Mouse (Mus musculus) hindbrain, embryonic 12.5 days (tissue): ENCODE data around the gene Capns1. TPM values are rescaled to one million over a fixed set of nuclear protein-coding genes. Genes with fewer than 3 reads are reported as not detected.
"Not testable (repeated sequence)": the region's sequence is repeated elsewhere in the genome, so short reads cannot be mapped to it uniquely, and the experiment has no call there.

Experiments used
- ATAC-seq: fragments of 200-750 bp; cut with Nextera tagmentation; 2 replicates; pipeline ENCODE4 v1.8.0; 2017; ENCODE audit warnings: moderate TSS enrichment; ENCODE audit not compliant: low FRiP score
- H3K27ac ChIP-seq: fragments of 300-500 bp; sonication (generic); 2 replicates; pipeline ENCODE4 v1.5.1; 2016; ENCODE audit warnings: mild to moderate bottlenecking
- H3K27me3 ChIP-seq: fragments of 300-500 bp; sonication (generic); 2 replicates; pipeline ENCODE4 v1.6.1; 2016; ENCODE audit warnings: mild to moderate bottlenecking
- H3K36me3 ChIP-seq: fragments of 300-500 bp; sonication (generic); 2 replicates; pipeline ENCODE4 v1.6.1; 2016; ENCODE audit warnings: mild to moderate bottlenecking
- H3K4me1 ChIP-seq: fragments of 300-500 bp; sonication (generic); 2 replicates; pipeline ENCODE4 v1.6.1; 2016
- H3K4me2 ChIP-seq: fragments of 300-500 bp; sonication (generic); replicated peaks from 2 replicates; pipeline ENCODE4 v1.6.1; 2016; ENCODE audit warnings: mild to moderate bottlenecking
- H3K4me3 ChIP-seq: fragments of 300-500 bp; sonication (generic); 2 replicates; pipeline ENCODE4 v1.5.1; 2016; ENCODE audit warnings: mild to moderate bottlenecking
- H3K9ac ChIP-seq: fragments of 300-500 bp; sonication (generic); 2 replicates; pipeline ENCODE4 v1.6.1; 2016; ENCODE audit warnings: mild to moderate bottlenecking, moderate library complexity
- H3K9me3 ChIP-seq: fragments of 300-500 bp; sonication (generic); replicated peaks from 2 replicates; pipeline ENCODE4 v1.6.1; 2016; ENCODE audit warnings: mild to moderate bottlenecking
- WGBS: fragments of 180-500 bp; shearing (Covaris S2); methylation state at CpG from one replicate; pipeline ENCODE4 v1.1.7; 2016; 5-methylcytosine and 5-hydroxymethylcytosine counted together
- polyA plus RNA-seq: library from polyadenylated mRNA; unstranded; fragments of >200 nt; fragmentation: Nextera tagmentation; extraction: Ambion mirVana; gene quantifications from 2 replicates; pipeline ENCODE4 v1.2.1, GENCODE M21; 2016

Capns1 gene
- polyA plus RNA-seq, 1 experiment from 2014 or later: 78.0 TPM

- Histone ChIP-seq H3K36me3 (peaks cover 39% of the 10 kb centered on the region), H3K4me3 (no peak overlapping the region), H3K27me3 (no peaks in the 10 kb centered on the region), H3K27ac (no peak overlapping the region), H3K9ac (no peak overlapping the region), H3K9me3 (no peaks in the 10 kb centered on the region), H3K4me2 (no peak overlapping the region), H3K4me1 (peaks cover 8% of the 10 kb centered on the region)
- WGBS: 72% methylated on average over 13 of the region's 13 CpGs
- ATAC-seq: no peak
These were observed 13.8 kb downstream of the Capns1 start for GRCm38 (mm10) chr7:30184641-30185348.

DNA sequence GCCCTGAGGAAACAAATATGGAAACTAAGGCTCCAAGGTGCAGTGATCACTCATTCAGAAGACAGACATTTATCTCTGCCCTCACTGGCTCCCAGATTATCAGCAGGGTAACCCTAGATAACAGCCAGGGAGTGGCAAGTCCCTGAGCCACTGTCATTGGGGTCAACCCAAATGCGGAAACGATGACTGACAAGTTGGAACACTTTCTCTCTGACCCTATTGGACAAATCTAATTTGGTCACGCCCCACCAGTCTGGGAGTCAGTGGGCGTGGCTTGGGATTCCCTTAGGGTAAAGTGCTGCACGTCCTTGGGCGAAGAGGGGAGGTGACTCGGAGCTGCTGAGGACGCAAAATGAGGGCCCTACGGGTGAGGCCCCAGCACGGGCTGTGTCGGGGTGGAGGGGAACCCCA, 14.7 kb downstream of the Capns1 start, which contains the start of gene Cox7a1:
Gene Cox7a1, plus strand, starts transcription at position 266 of the 411 bp plus-strand sequence.
- H3K27ac ChIP-seq: no peak within 1 kb of the TSS
- peaks cover 35% of the 10 kb centered on the region for H3K36me3 ChIP-seq
- WGBS: 0% methylated on average over 11 of the region's 11 CpGs
- no peaks in the 10 kb centered on the region for H3K27me3 ChIP-seq
- H3K9me3 ChIP-seq: no peaks in the 10 kb centered on the region
- ATAC-seq: peak; percentile 68
- peaks cover 8% of the 10 kb centered on the region for H3K4me1 ChIP-seq
- H3K9ac ChIP-seq: peak within 1 kb of the TSS; percentile 35; the same call in 1 of the 2 replicates
- peak within 1 kb of the TSS; percentile 6; the same call in 1 of the 2 replicates for H3K4me3 ChIP-seq
- H3K4me2 ChIP-seq: peak within 1 kb of the TSS; percentile 41

GRCm38 (mm10) chr7:30183189-30183588, 15.4 kb downstream of the Capns1 start:
- peaks cover 35% of the 10 kb centered on the region for H3K36me3 ChIP-seq
- 78% methylated on average over 6 of the region's 7 CpGs for WGBS

DNA sequence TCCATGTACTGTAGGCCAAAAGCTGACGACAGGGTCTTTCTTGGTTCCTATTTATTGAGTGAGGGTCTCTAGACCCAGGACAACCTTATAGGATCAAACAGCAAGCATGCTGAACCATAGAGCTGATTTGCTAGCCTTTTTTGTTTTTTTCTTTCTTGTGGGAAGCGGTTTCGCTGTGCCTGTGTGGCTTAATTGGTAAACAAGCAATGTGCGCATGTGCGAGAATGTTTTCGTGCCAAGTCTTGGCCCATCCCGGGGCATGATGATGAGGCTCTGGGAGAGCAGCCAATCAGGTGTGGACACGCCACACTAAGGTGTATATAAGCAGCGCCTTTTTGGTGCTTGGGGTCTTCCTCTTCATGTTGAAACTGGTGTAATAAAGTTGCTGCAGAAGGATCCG, 16.7 kb downstream of the Capns1 start:
- H3K4me3 ChIP-seq, H3K27ac ChIP-seq, H3K27me3 ChIP-seq, H3K9me3 ChIP-seq, H3K4me2 ChIP-seq, H3K9ac ChIP-seq, ATAC-seq, H3K4me1 ChIP-seq: not testable (repeated sequence)
- 89% methylated on average over 10 of the region's 10 CpGs for WGBS
- peaks cover 32% of the 10 kb centered on the region for H3K36me3 ChIP-seq

More at GRCm38 (mm10) chr7:30183189-30183588, 15.4 kb downstream of the Capns1 start:
- H3K4me2 ChIP-seq, H3K4me1 ChIP-seq, H3K27ac ChIP-seq, H3K9ac ChIP-seq, H3K27me3 ChIP-seq, H3K9me3 ChIP-seq, H3K4me3 ChIP-seq, ATAC-seq: not testable (repeated sequence)

DNA sequence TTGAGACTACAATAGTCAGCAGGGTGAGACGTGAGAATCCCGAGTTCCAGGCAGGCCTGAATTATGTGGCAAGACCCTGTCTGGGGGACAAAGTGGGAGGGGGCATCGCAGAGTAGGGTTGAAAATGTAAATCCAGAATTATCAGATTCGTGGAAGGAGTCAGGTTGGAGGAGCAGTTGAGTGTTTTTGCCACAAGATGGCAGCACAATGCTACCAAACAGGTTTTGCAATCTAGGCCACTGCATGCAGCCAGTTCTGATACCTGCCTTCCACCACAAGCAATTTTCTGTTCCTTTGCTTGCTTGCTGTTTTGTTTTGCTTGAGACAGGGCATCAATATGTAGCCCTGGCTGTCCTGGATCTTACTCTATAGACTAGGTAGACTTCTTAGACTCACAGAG, 17.3 kb downstream of the Capns1 start:
- no peak overlapping the region for H3K27ac ChIP-seq
- H3K4me3 ChIP-seq: no peak overlapping the region
- H3K36me3 ChIP-seq: peaks cover 32% of the 10 kb centered on the region
- no peak overlapping the region for H3K9ac ChIP-seq
- WGBS: 6% methylated on average over 4 of the region's 4 CpGs
- H3K4me1 ChIP-seq: peaks cover 8% of the 10 kb centered on the region
- no peak overlapping the region for H3K4me2 ChIP-seq
- no peaks in the 10 kb centered on the region for H3K27me3 ChIP-seq
- no peaks in the 10 kb centered on the region for H3K9me3 ChIP-seq
- ATAC-seq: peak; percentile 32; the same call in 1 of the 2 replicates

DNA sequence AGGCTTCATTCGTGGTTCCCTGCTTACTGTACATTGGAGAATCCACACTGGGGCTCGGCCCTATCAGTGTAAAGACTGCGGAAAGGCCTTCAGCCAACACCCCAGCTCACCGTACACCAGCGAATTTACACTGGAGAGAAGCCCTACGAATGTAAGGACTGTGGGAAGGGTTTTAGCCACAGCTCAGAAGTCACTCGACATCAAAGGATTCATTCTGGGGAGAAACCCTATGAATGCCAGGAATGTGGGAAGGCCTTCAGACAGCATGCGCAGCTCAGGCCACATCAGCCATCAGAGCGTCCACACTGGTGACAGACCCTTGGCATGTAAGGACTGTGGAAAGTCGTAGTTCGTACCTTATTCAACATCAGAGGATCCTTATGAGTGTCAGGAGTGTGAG, 20.4 kb downstream of the Capns1 start:
- Histone ChIP-seq H3K4me2 (no peak overlapping the region), H3K27ac (no peak overlapping the region), H3K4me3 (no peak overlapping the region), H3K27me3 (no peaks in the 10 kb centered on the region), H3K4me1 (no peaks in the 10 kb centered on the region), H3K9me3 (no peaks in the 10 kb centered on the region), H3K36me3 (peaks cover 25% of the 10 kb centered on the region), H3K9ac (no peak overlapping the region)
- 88% methylated on average over 11 of the region's 11 CpGs for WGBS
- no peak for ATAC-seq

DNA sequence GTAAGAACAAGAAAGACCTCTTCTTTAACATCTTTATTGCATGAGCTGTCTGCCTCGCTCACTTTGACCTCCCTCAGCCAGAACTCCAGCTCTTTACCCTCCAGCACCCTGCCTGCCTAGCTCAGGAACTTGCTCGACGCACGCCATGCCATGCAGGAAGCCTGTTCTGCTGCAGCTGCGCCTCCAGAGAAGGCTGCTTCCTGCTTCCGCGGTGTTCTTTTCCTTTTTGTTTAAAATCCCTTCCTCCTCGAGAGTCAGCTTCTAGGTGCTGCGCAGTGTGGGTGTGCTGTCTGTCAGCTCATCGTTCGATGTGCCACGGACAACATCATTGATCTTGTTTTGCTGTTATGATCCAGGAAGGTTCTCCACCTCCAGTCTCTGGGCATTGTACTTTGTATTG, 22.1 kb downstream of the Capns1 start:
- H3K9me3 ChIP-seq: no peaks in the 10 kb centered on the region
- H3K27ac ChIP-seq: no peak overlapping the region
- no peak overlapping the region for H3K4me3 ChIP-seq
- H3K4me1 ChIP-seq: no peaks in the 10 kb centered on the region
- no peak overlapping the region for H3K4me2 ChIP-seq
- no peak for ATAC-seq
- H3K27me3 ChIP-seq: no peaks in the 10 kb centered on the region
- H3K9ac ChIP-seq: no peak overlapping the region
- WGBS: 84% methylated on average over 12 of the region's 12 CpGs
- H3K36me3 ChIP-seq: peaks cover 25% of the 10 kb centered on the region

- peak overlapping the region; percentile 59 for H3K4me2 ChIP-seq
- peaks cover 13% of the 10 kb centered on the region for H3K4me1 ChIP-seq
- peak overlapping the region; percentile 85 for H3K9ac ChIP-seq
- H3K4me3 ChIP-seq: peak overlapping the region; percentile 69
- ATAC-seq: peak; percentile 47; the same call in 1 of the 2 replicates
- peaks cover 21% of the 10 kb centered on the region for H3K36me3 ChIP-seq
- H3K27ac ChIP-seq: peak overlapping the region; percentile 95; the same call in 1 of the 2 replicates
- WGBS: 27% methylated on average over 11 of the region's 11 CpGs
- peaks cover 15% of the 10 kb centered on the region for H3K9me3 ChIP-seq
- H3K27me3 ChIP-seq: no peaks in the 10 kb centered on the region
These were observed 28.2 kb downstream of the Capns1 start for GRCm38 (mm10) chr7:30170283-30170951.

DNA sequence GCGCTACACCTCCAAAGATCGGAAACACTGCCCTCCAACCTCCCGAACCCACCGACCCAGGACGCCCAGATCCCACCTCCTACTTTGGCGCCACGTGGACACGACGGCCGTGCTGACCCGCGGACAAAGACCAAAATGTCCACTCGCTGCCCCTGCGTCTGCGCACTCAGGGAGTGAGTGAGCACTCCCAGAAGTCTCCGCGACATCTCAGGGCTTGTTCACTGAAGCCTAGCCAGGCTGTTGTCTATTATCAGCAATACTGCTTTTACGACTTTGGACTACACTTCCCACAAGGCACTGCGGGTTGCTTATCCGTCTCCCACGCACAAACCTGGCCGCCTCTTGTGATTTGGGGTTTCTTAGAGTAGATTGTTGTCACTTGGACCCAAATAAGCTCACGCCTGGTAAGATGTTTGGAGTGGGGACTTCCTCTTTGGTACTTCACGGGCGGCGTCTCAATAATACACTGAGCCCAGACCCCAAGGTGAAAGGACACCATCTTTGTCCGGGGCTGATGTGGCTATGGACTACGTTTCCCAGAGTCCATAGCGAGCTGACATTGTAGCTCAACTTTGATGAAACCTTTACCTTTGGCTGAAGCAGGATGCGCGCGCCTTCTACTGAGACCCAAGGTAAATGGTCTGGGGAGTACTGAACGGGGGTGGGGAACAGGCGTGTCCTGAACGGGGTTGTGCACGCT, 28.9 kb downstream of the Capns1 start, which contains the start of gene Zfp146:
Gene Zfp146, minus strand, starts transcription at position 168 of the 700 bp plus-strand sequence.
- Histone ChIP-seq H3K9me3 (peaks cover 22% of the 10 kb centered on the region), H3K27me3 (no peaks in the 10 kb centered on the region), H3K4me2 (peak within 1 kb of the TSS; percentile 59), H3K4me1 (peaks cover 13% of the 10 kb centered on the region), H3K4me3 (peak within 1 kb of the TSS; percentile 69), H3K9ac (peak within 1 kb of the TSS; percentile 85), H3K27ac (peak within 1 kb of the TSS; percentile 95), H3K36me3 (peaks cover 28% of the 10 kb centered on the region)
- ATAC-seq: peak; percentile 97
- under 1% methylated on average over 36 of the region's 36 CpGs for WGBS

DNA sequence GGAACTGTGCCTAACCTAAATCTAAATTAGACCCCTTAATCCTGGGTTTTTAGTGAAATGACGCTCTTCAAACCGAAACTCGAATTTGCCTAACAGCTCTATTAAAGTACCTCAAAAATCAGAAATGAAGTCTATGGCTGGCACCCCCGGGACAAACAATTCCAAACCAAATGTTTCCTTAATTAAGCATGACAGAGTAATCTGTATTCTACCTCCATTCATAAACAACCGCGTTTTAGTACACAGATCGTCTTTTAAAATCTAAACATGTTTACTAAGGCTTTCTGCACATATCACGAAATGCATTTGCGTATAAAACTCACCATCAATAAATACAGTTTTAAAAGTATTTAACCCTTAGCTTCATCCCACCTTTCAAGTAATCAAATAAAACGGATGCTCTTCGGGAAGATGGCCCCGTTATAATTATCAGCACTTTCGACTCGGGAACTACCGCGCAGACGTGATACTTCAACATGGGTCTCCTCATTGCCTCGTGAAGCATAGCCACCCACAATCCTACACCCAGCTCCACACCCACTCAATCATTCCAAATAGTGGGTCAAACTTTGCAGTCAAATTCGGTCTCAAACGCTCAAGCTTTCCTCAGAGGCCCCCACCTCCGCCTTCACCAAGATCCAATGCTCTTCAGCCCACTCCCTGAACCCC, 29.6 kb downstream of the Capns1 start:
- H3K36me3 ChIP-seq: peaks cover 33% of the 10 kb centered on the region
- no peaks in the 10 kb centered on the region for H3K27me3 ChIP-seq
- H3K9ac ChIP-seq: peak overlapping the region; percentile 85
- peak overlapping the region; percentile 95 for H3K27ac ChIP-seq
- H3K4me3 ChIP-seq: peak overlapping the region; percentile 69
- H3K4me1 ChIP-seq: peaks cover 13% of the 10 kb centered on the region
- H3K9me3 ChIP-seq: peaks cover 27% of the 10 kb centered on the region
- ATAC-seq: peak; percentile 53
- H3K4me2 ChIP-seq: peak overlapping the region; percentile 59
- 2% methylated on average over 21 of the region's 21 CpGs for WGBS

- no peak for ATAC-seq
- Histone ChIP-seq H3K27me3 (no peaks in the 10 kb centered on the region), H3K4me2 (no peak overlapping the region), H3K4me1 (0 out of 2 replicates have a peak, but pooled peaks cover 6% of the 10 kb centered on the region), H3K27ac (no peak overlapping the region), H3K9me3 (peaks cover 68% of the 10 kb centered on the region), H3K4me3 (no peak overlapping the region), H3K9ac (no peak overlapping the region), H3K36me3 (peaks cover 74% of the 10 kb centered on the region)
- WGBS: 100% methylated on average over 2 of the region's 2 CpGs
These were observed 33.9 kb downstream of the Capns1 start for GRCm38 (mm10) chr7:30164745-30165144.
